Comparison of ENCODE assay signal across 32 mouse cellular contexts in the genomic region with DNA sequence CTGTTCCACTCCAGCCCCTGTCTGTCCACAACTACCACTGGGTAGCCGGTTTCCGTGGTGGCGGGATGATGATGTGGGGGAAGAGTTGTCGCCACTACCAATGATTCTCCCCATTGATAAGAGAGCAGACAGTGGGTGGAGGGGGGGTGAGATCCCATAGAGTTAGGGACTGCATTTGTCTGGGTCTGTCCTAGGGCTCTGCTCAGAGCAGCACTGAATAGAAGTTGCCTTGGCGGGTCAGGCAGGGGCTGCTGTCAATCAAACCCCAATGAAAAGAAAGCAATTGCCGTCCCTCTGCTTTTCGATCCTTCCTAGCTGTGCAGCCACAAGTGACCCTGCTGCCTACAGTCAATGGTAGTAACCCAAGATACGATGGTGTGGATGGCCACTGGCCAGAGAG. TPM values are rescaled to one million over a fixed set of nuclear protein-coding genes. Genes with fewer than 3 reads are reported as not detected.
A peak's percentile ranks its signal among the peaks of the same experiment; 100 is the strongest.
DNase-seq lines count a peak whose midpoint lies in the region; ATAC-seq and TF ChIP-seq lines count a peak whose summit lies in the region.
"Had no signal": no experiment of that assay in that cellular context is flagged by ENCODE, and none has a peak within 500 bp of the region (broad histone marks: within the 10 kb centered on the region; RNA-seq: fewer than 3 reads in every experiment).

No protein-coding gene starts in this region.

- TF ChIP-seq CTCF in cerebellum, adult 2 months (IDR thresholded peaks at IDR 0.05; ENCODE audit: borderline replicate concordance, insufficient read depth, low read depth, low read length): no peak
- TF ChIP-seq CTCF in forebrain, postnatal 0 days (IDR thresholded peaks at IDR 0.05; ENCODE audit: low read depth): no peak

- no peak overlapping the region for H3K27ac ChIP-seq in cerebellum, adult 2 months (ENCODE audit: insufficient read depth, low read length)
- no peak overlapping the region for H3K27ac ChIP-seq in forebrain, embryonic 11.5 days (ENCODE audit: low read depth, low read length)
- no peak overlapping the region for H3K27ac ChIP-seq in forebrain, postnatal 0 days (ENCODE audit: low read depth, low read length)
- no peak overlapping the region for H3K27ac ChIP-seq in hindbrain, embryonic 12.5 days
- no peak overlapping the region for H3K27ac ChIP-seq in hindbrain, embryonic 16.5 days (ENCODE audit: low read depth, low read length)
- no peak overlapping the region for H3K27ac ChIP-seq in neural tube, embryonic 11.5 days (ENCODE audit: low read depth, low read length)
- no peak overlapping the region for H3K27ac ChIP-seq in neural tube, embryonic 15.5 days (replicated peaks)
- H3K27ac ChIP-seq: gastrocnemius, adult 2 months; limb, embryonic 12.5 days; lung, embryonic 15.5 days; midbrain, embryonic 12.5 days had no signal

- DNase-seq in cerebellum, adult 8-10 months: peak; percentile 29
- DNase-seq in cerebellum, adult 2 months: no peak
- DNase-seq in forebrain, embryonic 11.5 days (ENCODE audit: low spot score): no peak
- DNase-seq in forebrain, postnatal 0 days: no peak
- no peak for DNase-seq in neural tube, embryonic 11.5 days (ENCODE audit: low spot score)
- DNase-seq: adrenal gland, adult 8-10 months; gastrocnemius, adult 2 months; gastrocnemius, postnatal 36 days; heart, adult 18-20 months; heart, postnatal 36 days; kidney, adult 11 months; kidney, postnatal 14 days; thymus, adult 2 months; thymus, postnatal 36 days had no signal

- no peaks in the 10 kb centered on the region; the same call in 1 of the 2 replicates for H3K9me3 ChIP-seq in forebrain, embryonic 11.5 days (ENCODE audit: control insufficient read depth, low read length)
- H3K9me3 ChIP-seq in forebrain, postnatal 0 days (ENCODE audit: low read length): no peaks in the 10 kb centered on the region
- no peaks in the 10 kb centered on the region for H3K9me3 ChIP-seq in hindbrain, embryonic 12.5 days (replicated peaks)
- H3K9me3 ChIP-seq in hindbrain, embryonic 16.5 days (ENCODE audit: control insufficient read depth, low read length): no peaks in the 10 kb centered on the region
- no peaks in the 10 kb centered on the region for H3K9me3 ChIP-seq in neural tube, embryonic 11.5 days (ENCODE audit: control insufficient read depth, low read length)
- H3K9me3 ChIP-seq in neural tube, embryonic 15.5 days (replicated peaks): no peaks in the 10 kb centered on the region
- H3K9me3 ChIP-seq: limb, embryonic 12.5 days; lung, embryonic 15.5 days; midbrain, embryonic 12.5 days had no signal

- no peak overlapping the region for H3K9ac ChIP-seq in forebrain, embryonic 11.5 days (ENCODE audit: low read length)
- no peak overlapping the region for H3K9ac ChIP-seq in forebrain, postnatal 0 days
- no peak overlapping the region for H3K9ac ChIP-seq in hindbrain, embryonic 12.5 days
- H3K9ac ChIP-seq in hindbrain, embryonic 16.5 days (ENCODE audit: low read depth, low read length): no peak overlapping the region
- no peak overlapping the region for H3K9ac ChIP-seq in neural tube, embryonic 11.5 days (ENCODE audit: low read length)
- H3K9ac ChIP-seq in neural tube, embryonic 15.5 days (replicated peaks): no peak overlapping the region
- H3K9ac ChIP-seq: limb, embryonic 12.5 days; lung, embryonic 15.5 days; midbrain, embryonic 12.5 days had no signal

- no peak overlapping the region for H3K4me2 ChIP-seq in forebrain, embryonic 11.5 days (ENCODE audit: low read depth, low read length, severe bottlenecking)
- no peak overlapping the region for H3K4me2 ChIP-seq in forebrain, postnatal 0 days (ENCODE audit: low read depth)
- no peak overlapping the region; the same call in 1 of the 2 replicates for H3K4me2 ChIP-seq in hindbrain, embryonic 12.5 days (replicated peaks)
- H3K4me2 ChIP-seq in hindbrain, embryonic 16.5 days (ENCODE audit: low read length): no peak overlapping the region
- H3K4me2 ChIP-seq in neural tube, embryonic 11.5 days (ENCODE audit: low read depth): no peak overlapping the region
- no peak overlapping the region for H3K4me2 ChIP-seq in neural tube, embryonic 15.5 days
- H3K4me2 ChIP-seq: heart, embryonic 11.5 days; limb, embryonic 12.5 days; liver, embryonic 11.5 days; lung, embryonic 15.5 days; midbrain, embryonic 12.5 days had no signal

- 64% methylated on average over 8 of the region's 8 CpGs for WGBS in cerebellum, adult 2 months
- WGBS in forebrain, embryonic 11.5 days: 20% methylated on average over 8 of the region's 8 CpGs
- WGBS in forebrain, postnatal 0 days: 29% methylated on average over 8 of the region's 8 CpGs
- 17% methylated on average over 8 of the region's 8 CpGs for WGBS in hindbrain, embryonic 12.5 days
- 29% methylated on average over 8 of the region's 8 CpGs for WGBS in hindbrain, embryonic 16.5 days
- WGBS in neural tube, embryonic 11.5 days: 39% methylated on average over 8 of the region's 8 CpGs
- 24% methylated on average over 8 of the region's 8 CpGs for WGBS in neural tube, embryonic 15.5 days

- peaks cover 40% of the 10 kb centered on the region for H3K4me1 ChIP-seq in cerebellum, adult 2 months (ENCODE audit: control insufficient read depth, insufficient read depth, low read length)
- H3K4me1 ChIP-seq in forebrain, embryonic 11.5 days (replicated peaks; ENCODE audit: control insufficient read depth, insufficient read depth, low read length): peaks cover 16% of the 10 kb centered on the region; the same call in 1 of the 2 replicates
- H3K4me1 ChIP-seq in forebrain, postnatal 0 days (ENCODE audit: insufficient read depth): no peaks in the 10 kb centered on the region
- H3K4me1 ChIP-seq in hindbrain, embryonic 12.5 days: peaks cover 51% of the 10 kb centered on the region
- peaks cover 9% of the 10 kb centered on the region; the same call in 1 of the 2 replicates for H3K4me1 ChIP-seq in hindbrain, embryonic 16.5 days (ENCODE audit: control insufficient read depth, insufficient read depth, low read depth, low read length)
- H3K4me1 ChIP-seq in neural tube, embryonic 11.5 days (ENCODE audit: control insufficient read depth, insufficient read depth, low read length): peaks cover 25% of the 10 kb centered on the region; the same call in 1 of the 2 replicates
- H3K4me1 ChIP-seq in neural tube, embryonic 15.5 days: peaks cover 16% of the 10 kb centered on the region; the same call in 1 of the 2 replicates

- no peak for TF ChIP-seq POLR2A in cerebellum, adult 2 months (IDR thresholded peaks at IDR 0.05; ENCODE audit: borderline replicate concordance, insufficient read depth, low read length)

- peak; percentile 19; the same call in 1 of the 2 replicates for ATAC-seq in forebrain, embryonic 11.5 days (replicated peaks; ENCODE audit: low FRiP score)
- ATAC-seq in forebrain, postnatal 0 days: no peak
- peak; percentile 51; the same call in 1 of the 2 replicates for ATAC-seq in hindbrain, embryonic 12.5 days (ENCODE audit: low FRiP score)
- ATAC-seq in hindbrain, embryonic 16.5 days: no peak
- ATAC-seq in neural tube, embryonic 11.5 days (ENCODE audit: insufficient read depth, low FRiP score, low TSS enrichment): 0 out of 2 replicates have a peak, but pooled peaks have one; percentile 36
- ATAC-seq in neural tube, embryonic 15.5 days (ENCODE audit: low FRiP score): no peak
- ATAC-seq: inflammation-experienced regulatory T-cells, adult 6 months had no signal

- H3K27me3 ChIP-seq in cerebellum, adult 2 months (ENCODE audit: control insufficient read depth, insufficient read depth, low read length): no peaks in the 10 kb centered on the region
- H3K27me3 ChIP-seq in forebrain, embryonic 11.5 days (ENCODE audit: control insufficient read depth, insufficient read depth, low read length): no peaks in the 10 kb centered on the region
- H3K27me3 ChIP-seq in forebrain, postnatal 0 days (ENCODE audit: insufficient read depth, low read length): no peaks in the 10 kb centered on the region
- H3K27me3 ChIP-seq in hindbrain, embryonic 12.5 days: 0 out of 2 replicates have a peak, but pooled peaks cover 4% of the 10 kb centered on the region
- no peaks in the 10 kb centered on the region for H3K27me3 ChIP-seq in hindbrain, embryonic 16.5 days (replicated peaks; ENCODE audit: control insufficient read depth, insufficient read depth, low read length)
- H3K27me3 ChIP-seq in neural tube, embryonic 11.5 days (ENCODE audit: control insufficient read depth, insufficient read depth, low read length): no peaks in the 10 kb centered on the region
- H3K27me3 ChIP-seq in neural tube, embryonic 15.5 days (replicated peaks): no peaks in the 10 kb centered on the region
- H3K27me3 ChIP-seq: limb, embryonic 12.5 days; lung, embryonic 15.5 days had no signal

- no peaks in the 10 kb centered on the region for H3K36me3 ChIP-seq in forebrain, embryonic 11.5 days (ENCODE audit: control insufficient read depth, insufficient read depth, low read length)
- no peaks in the 10 kb centered on the region for H3K36me3 ChIP-seq in forebrain, postnatal 0 days (ENCODE audit: insufficient read depth)
- no peaks in the 10 kb centered on the region for H3K36me3 ChIP-seq in hindbrain, embryonic 12.5 days
- H3K36me3 ChIP-seq in hindbrain, embryonic 16.5 days (ENCODE audit: control insufficient read depth, insufficient read depth, low read length): no peaks in the 10 kb centered on the region
- H3K36me3 ChIP-seq in neural tube, embryonic 11.5 days (ENCODE audit: control insufficient read depth, insufficient read depth, low read length): no peaks in the 10 kb centered on the region
- H3K36me3 ChIP-seq in neural tube, embryonic 15.5 days: no peaks in the 10 kb centered on the region
- H3K36me3 ChIP-seq: G1E; limb, embryonic 12.5 days; lung, embryonic 15.5 days; midbrain, embryonic 12.5 days had no signal

- H3K4me3 ChIP-seq in cerebellum, adult 2 months (replicated peaks; ENCODE audit: insufficient read depth, low read depth, low read length): no peak overlapping the region
- H3K4me3 ChIP-seq in forebrain, embryonic 11.5 days (ENCODE audit: low read depth, low read length): no peak overlapping the region
- no peak overlapping the region for H3K4me3 ChIP-seq in forebrain, postnatal 0 days (ENCODE audit: low read depth, low read length)
- no peak overlapping the region for H3K4me3 ChIP-seq in hindbrain, embryonic 12.5 days
- no peak overlapping the region for H3K4me3 ChIP-seq in hindbrain, embryonic 16.5 days (ENCODE audit: low read length)
- no peak overlapping the region for H3K4me3 ChIP-seq in neural tube, embryonic 11.5 days (ENCODE audit: low read depth, low read length)
- no peak overlapping the region for H3K4me3 ChIP-seq in neural tube, embryonic 15.5 days (replicated peaks)
- H3K4me3 ChIP-seq: gastrocnemius, adult 2 months; limb, embryonic 12.5 days; lung, embryonic 15.5 days; midbrain, embryonic 12.5 days had no signal

RNA-seq across cellular contexts. Expression of a gene that starts 5.3 kb away (rescaled TPM):
- polyA plus RNA-seq in cerebellum, adult 2 months (2012; rRNA removed): 0.29 and 0.64 TPM in 2 replicates
- polyA plus RNA-seq in forebrain, embryonic 11.5 days (2014; fragmentation: Nextera tagmentation; extraction: Ambion mirVana): not detected in 2 replicates
- total RNA-seq in forebrain, postnatal 0 days (2014; rRNA removed): not detected in 2 replicates
- not detected in 2 replicates for polyA plus RNA-seq in forebrain, postnatal 0 days (2015; fragmentation: Nextera tagmentation; extraction: Ambion mirVana)
- polyA plus RNA-seq in hindbrain, embryonic 12.5 days (2016; fragmentation: Nextera tagmentation; extraction: Ambion mirVana): not detected in 2 replicates
- not detected in 2 replicates for polyA plus RNA-seq in hindbrain, embryonic 16.5 days (2015; fragmentation: Nextera tagmentation; extraction: Ambion mirVana)
- not detected in 2 replicates for polyA plus RNA-seq in neural tube, embryonic 11.5 days (2014; fragmentation: Nextera tagmentation; extraction: Ambion mirVana)
- not detected in 2 replicates for polyA plus RNA-seq in neural tube, embryonic 15.5 days (2015; fragmentation: Nextera tagmentation; extraction: Ambion mirVana)
- total RNA-seq: adrenal gland, adult 8-10 months; gastrocnemius, adult 2 months; gastrocnemius, postnatal 36 days; heart, adult 18-20 months; heart, postnatal 36 days; layer of hippocampus, adult 18-20 months; layer of hippocampus, postnatal 10 days; left cerebral cortex, adult 18-20 months; left cerebral cortex, postnatal 14 days; megakaryocyte progenitor cell, adult 5-6 weeks; monocyte, adult 5-6 weeks had no signal
- polyA plus RNA-seq: G1E; heart, embryonic 11.5 days; heart, embryonic 16.5 days; inflammation-experienced regulatory T-cells, adult 6 months; limb, embryonic 12.5 days; liver, embryonic 11.5 days; liver, embryonic 16.5 days; lung, embryonic 15.5 days; midbrain, embryonic 12.5 days; thymus, adult 2 months had no signal

RNA-seq across cellular contexts. Expression of a gene that starts 8.2 kb away (rescaled TPM):
- 78.3 and 81.3 TPM in 2 replicates for polyA plus RNA-seq in cerebellum, adult 2 months (2012; rRNA removed)
- polyA plus RNA-seq in forebrain, embryonic 11.5 days (2014; fragmentation: Nextera tagmentation; extraction: Ambion mirVana): 42.2 and 47.3 TPM in 2 replicates
- total RNA-seq in forebrain, postnatal 0 days (2014; rRNA removed): 28.2 and 29.1 TPM in 2 replicates
- 12.0 and 20.1 TPM in 2 replicates for polyA plus RNA-seq in forebrain, postnatal 0 days (2015; fragmentation: Nextera tagmentation; extraction: Ambion mirVana)
- polyA plus RNA-seq in hindbrain, embryonic 12.5 days (2016; fragmentation: Nextera tagmentation; extraction: Ambion mirVana): 32.2 and 37.3 TPM in 2 replicates
- polyA plus RNA-seq in hindbrain, embryonic 16.5 days (2015; fragmentation: Nextera tagmentation; extraction: Ambion mirVana): 22.4 and 24.2 TPM in 2 replicates
- 43.1 and 51.5 TPM in 2 replicates for polyA plus RNA-seq in neural tube, embryonic 11.5 days (2014; fragmentation: Nextera tagmentation; extraction: Ambion mirVana)
- polyA plus RNA-seq in neural tube, embryonic 15.5 days (2015; fragmentation: Nextera tagmentation; extraction: Ambion mirVana): 14.8 and 21.3 TPM in 2 replicates
- total RNA-seq: adrenal gland, adult 8-10 months; gastrocnemius, adult 2 months; heart, adult 18-20 months; heart, postnatal 36 days; megakaryocyte progenitor cell, adult 5-6 weeks; monocyte, adult 5-6 weeks had no signal
- polyA plus RNA-seq: G1E; heart, embryonic 16.5 days; inflammation-experienced regulatory T-cells, adult 6 months; liver, embryonic 16.5 days had no signal

RNA-seq across cellular contexts. Expression of a gene that starts 38.8 kb away (rescaled TPM):
- 4.9 and 5.1 TPM in 2 replicates for polyA plus RNA-seq in cerebellum, adult 2 months (2012; rRNA removed)
- 0.83 and 1.2 TPM in 2 replicates for polyA plus RNA-seq in forebrain, embryonic 11.5 days (2014; fragmentation: Nextera tagmentation; extraction: Ambion mirVana)
- total RNA-seq in forebrain, postnatal 0 days (2014; rRNA removed): 3.2 TPM in 2 replicates
- 0.57 and 0.79 TPM in 2 replicates for polyA plus RNA-seq in forebrain, postnatal 0 days (2015; fragmentation: Nextera tagmentation; extraction: Ambion mirVana)
- polyA plus RNA-seq in hindbrain, embryonic 12.5 days (2016; fragmentation: Nextera tagmentation; extraction: Ambion mirVana): 2.2 and 3.0 TPM in 2 replicates
- 0.55 and 0.69 TPM in 2 replicates for polyA plus RNA-seq in hindbrain, embryonic 16.5 days (2015; fragmentation: Nextera tagmentation; extraction: Ambion mirVana)
- polyA plus RNA-seq in neural tube, embryonic 11.5 days (2014; fragmentation: Nextera tagmentation; extraction: Ambion mirVana): 0.65 and 1.3 TPM in 2 replicates
- polyA plus RNA-seq in neural tube, embryonic 15.5 days (2015; fragmentation: Nextera tagmentation; extraction: Ambion mirVana): 0.47 and 1.0 TPM in 2 replicates
- total RNA-seq: G1E; megakaryocyte progenitor cell, adult 5-6 weeks had no signal
- polyA plus RNA-seq: G1E; limb, embryonic 12.5 days; liver, embryonic 11.5 days had no signal

RNA-seq across cellular contexts. Expression of a gene that starts 47.0 kb away (rescaled TPM):
- 62.9 and 71.8 TPM in 2 replicates for polyA plus RNA-seq in cerebellum, adult 2 months (2012; rRNA removed)
- 14.1 and 14.4 TPM in 2 replicates for polyA plus RNA-seq in forebrain, embryonic 11.5 days (2014; fragmentation: Nextera tagmentation; extraction: Ambion mirVana)
- 4.4 and 7.9 TPM in 2 replicates for total RNA-seq in forebrain, postnatal 0 days (2014; rRNA removed)
- 5.5 and 5.8 TPM in 2 replicates for polyA plus RNA-seq in forebrain, postnatal 0 days (2015; fragmentation: Nextera tagmentation; extraction: Ambion mirVana)
- 29.7 and 30.0 TPM in 2 replicates for polyA plus RNA-seq in hindbrain, embryonic 12.5 days (2016; fragmentation: Nextera tagmentation; extraction: Ambion mirVana)
- polyA plus RNA-seq in hindbrain, embryonic 16.5 days (2015; fragmentation: Nextera tagmentation; extraction: Ambion mirVana): 9.7 and 12.9 TPM in 2 replicates
- polyA plus RNA-seq in neural tube, embryonic 11.5 days (2014; fragmentation: Nextera tagmentation; extraction: Ambion mirVana): 24.4 and 26.0 TPM in 2 replicates
- polyA plus RNA-seq in neural tube, embryonic 15.5 days (2015; fragmentation: Nextera tagmentation; extraction: Ambion mirVana): 8.8 and 12.0 TPM in 2 replicates
- polyA plus RNA-seq: G1E; inflammation-experienced regulatory T-cells, adult 6 months had no signal

Comparison
In these comparisons a context has a peak if more than half of its experiments do, and no peak if none do; other contexts are left out.
1. ATAC-seq: peak in forebrain, embryonic 11.5 days (single experiment), hindbrain, embryonic 12.5 days (single experiment) and neural tube, embryonic 11.5 days (single experiment); none in forebrain, postnatal 0 days (single experiment), hindbrain, embryonic 16.5 days (single experiment) and neural tube, embryonic 15.5 days (single experiment).